Mouse (Mus musculus) embryonic fibroblast, embryonic 13.5 days (primary cell): Measurements from ENCODE around the gene Herc6.

Source experiments
- CTCF ChIP-seq: IDR thresholded peaks from 2 replicates; pipeline ENCODE4 v1.5.1; 2011; ENCODE audit warnings: mild to moderate bottlenecking, control low read depth, low read length, moderate library complexity, borderline replicate concordance; ENCODE audit not compliant: insufficient read depth
- POLR2A ChIP-seq: IDR thresholded peaks from 2 replicates; pipeline ENCODE4 v1.6.1; 2011; ENCODE audit warnings: low read depth, mild to moderate bottlenecking, control low read depth, low read length, moderate library complexity

GRCm38 (mm10) chr6:57605546-57606307, 24.9 kb downstream of the Herc6 start:
- TF ChIP-seq CTCF (no peak), POLR2A (no peak)
